Mouse (Mus musculus) cerebellum, adult 11-12 months (tissue): ENCODE measurements around the gene Ms4a6b.
"Not testable (repeated sequence)": the region's sequence is repeated elsewhere in the genome, so short reads cannot be mapped to it uniquely, and the experiment has no call there.

Source experiments
- DNase-seq: peaks from one replicate; pipeline ENCODE4 v3.0.0; 2022

Ms4a6b gene

DNA sequence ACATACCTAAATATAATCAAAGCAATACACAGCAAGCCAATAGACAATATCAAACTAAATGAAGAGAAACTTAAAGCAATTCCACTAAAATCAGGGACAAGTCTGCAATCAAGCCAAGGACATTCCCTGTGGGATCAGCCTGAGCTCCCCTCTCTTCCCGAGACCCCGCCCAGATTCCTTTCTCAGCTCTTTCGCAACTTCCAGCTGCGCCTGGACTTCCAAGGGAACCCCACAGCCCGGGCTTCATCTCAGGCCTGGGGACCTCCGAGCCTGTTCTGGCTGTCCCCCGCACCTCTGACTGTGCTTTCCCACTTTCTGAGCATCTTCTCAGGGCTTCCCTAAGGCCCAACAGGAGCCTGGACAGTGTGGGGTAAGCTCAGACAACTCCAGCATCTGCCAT lies 20.3 kb downstream of the Ms4a6b start, which contains the start of gene Ms4a4d:
TSS of gene Ms4a4d (plus strand) at position 209 of the 400 bp plus-strand sequence.
- DNase-seq, result no peak

DNA sequence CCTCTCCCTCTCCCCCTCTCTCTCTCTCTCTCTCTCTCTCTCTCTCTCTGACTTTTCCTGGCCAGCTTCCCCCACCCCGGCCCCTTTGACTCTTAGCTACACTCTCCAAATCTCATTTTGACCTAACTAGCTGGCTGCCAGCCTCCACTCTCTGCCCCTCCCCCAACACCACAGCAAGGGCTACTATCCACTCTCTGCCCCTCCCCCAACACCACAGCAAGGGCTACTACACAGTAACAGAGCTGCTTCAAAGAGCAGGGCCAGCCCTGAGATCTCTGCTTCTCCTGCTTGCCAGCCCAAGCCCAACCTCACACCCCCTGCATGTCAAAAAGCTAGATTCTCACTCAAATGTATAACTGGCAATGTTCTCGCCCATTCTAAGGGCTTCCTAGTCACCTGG lies 21.0 kb downstream of the Ms4a6b start:
- DNase-seq, result no peak

DNA sequence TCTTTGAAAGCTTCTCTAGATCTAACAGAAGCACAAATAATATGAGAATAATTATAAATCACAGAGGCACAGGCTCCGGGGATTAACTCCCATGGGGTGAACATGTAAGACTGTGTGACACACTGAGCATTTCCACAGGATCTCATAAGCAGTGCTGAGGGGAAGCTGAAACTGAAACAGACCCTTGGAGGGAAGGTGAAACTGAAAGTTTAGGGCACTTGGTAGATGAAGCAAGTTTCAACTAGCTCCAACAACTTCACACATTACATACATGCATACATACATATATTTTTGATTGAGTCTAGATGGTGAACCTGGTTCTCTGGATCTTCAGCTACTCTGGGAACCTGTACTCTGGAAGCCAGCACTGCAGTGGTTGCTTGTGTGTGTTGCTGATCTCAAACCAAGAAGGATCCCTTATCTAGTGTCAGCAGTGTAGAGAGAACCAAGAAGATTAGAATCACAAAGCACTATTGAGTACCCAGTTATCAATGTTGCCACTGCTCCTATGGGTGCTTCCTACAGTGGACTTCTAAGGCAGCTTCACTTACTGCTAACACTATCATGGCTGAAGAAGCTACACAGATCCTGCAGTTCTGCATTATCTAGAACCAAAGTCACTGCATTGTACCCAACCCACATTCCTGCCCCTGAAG lies 24.0 kb downstream of the Ms4a6b start:
- not testable (repeated sequence) for DNase-seq

DNA sequence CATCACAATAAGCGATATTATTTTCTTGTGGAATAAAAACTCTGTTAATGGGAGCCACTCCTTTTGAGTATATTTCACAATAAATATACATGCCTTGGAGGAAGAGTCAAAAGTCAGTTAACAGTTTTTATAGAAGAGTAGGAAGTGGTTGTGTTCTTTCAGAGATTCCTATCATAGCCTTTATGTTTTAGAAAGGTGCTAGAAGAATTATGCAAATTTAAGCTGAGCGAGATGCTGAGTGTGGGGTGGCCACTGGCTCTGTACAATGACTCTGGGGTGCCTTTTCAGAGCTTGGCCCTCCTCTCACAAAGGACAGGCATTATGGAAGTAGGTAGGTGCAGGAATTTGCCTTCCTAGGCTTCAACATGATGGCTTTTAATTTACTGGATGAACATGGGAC lies 28.1 kb downstream of the Ms4a6b start:
- not testable (repeated sequence) for DNase-seq

DNA sequence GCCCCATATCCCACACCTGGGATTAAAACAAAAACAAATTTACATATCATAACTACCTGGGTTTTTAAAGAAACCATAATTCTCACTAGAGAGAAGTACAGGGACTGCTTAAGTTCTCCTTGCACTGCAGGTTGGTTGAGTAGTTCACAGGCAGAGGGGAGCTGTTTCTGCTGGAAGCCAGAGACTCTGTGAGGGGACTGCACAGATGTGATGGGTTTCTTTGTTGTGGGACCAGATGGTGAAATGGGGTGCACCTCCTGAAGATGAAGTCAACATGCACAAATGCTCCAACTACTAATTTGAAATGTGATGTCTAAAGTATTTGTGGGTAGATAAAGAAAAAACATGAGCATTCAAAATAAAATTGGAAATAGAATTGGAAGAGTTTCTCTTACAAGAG lies 31.6 kb downstream of the Ms4a6b start:
- DNase-seq, result no peak

DNA sequence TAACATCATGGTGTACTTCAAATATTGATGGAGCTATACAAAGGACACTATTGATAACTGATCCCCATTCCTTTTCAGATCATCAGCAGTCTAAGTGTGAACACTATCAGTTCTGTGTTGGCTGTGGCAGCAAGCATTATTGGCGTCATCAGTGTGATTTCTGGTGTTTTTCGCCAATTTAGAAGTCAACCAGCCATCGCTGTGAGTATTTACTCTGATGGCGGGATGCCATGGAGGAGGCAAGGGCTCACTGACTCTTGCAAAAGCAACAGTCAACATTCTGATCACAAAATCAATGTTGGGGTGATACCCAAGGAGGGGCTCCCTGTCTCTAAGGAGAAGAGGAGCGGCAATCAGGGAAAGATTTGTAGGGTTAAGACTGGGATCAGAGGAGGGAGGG lies 38.4 kb downstream of the Ms4a6b start:
- DNase-seq, result no peak

DNA sequence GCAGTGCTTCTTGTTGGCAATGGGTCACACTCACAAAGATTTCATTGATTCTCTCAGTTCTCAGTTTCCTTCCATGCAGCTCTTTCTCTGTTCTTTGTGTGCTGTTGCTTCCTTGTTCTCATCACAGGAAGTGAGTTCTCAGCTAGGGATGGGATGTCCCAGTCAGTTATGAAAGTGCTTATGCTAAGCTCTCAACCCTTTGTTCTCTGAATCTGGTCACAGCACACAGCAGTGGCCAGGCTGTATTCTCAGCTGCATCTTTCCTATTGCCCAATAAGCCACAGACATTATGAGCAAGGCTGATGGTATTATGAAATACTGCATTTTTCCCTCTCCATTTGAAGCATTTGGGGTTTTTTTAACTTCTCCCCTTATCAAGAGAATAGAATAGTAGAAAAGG lies 43.2 kb downstream of the Ms4a6b start:
- not testable (repeated sequence) for DNase-seq

DNA sequence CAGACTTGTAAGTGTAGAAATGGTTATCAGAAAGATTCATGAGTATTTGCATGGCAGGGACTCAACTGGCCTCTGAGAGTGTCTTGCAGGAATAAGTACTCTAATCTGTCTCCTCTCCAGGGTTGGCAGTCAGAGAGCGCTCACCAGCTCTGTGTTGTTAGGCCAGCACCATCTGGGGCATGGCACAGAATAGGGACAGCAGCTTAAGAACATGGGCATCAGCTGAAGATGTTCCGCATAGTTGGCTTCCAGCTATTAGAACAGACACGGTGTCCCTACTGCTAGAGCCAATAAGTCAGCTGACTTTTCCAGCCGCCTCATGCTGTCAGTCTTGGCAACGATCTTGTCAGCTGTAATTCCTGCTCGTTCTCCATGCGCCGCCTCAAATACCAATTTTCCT lies 58.7 kb downstream of the Ms4a6b start:
- no peak for DNase-seq
